Mouse (Mus musculus) cerebellum, adult 2 months (tissue): ENCODE data around the gene Aff3. TPM values are rescaled to one million over a fixed set of nuclear protein-coding genes. Genes with fewer than 3 reads are reported as not detected.

Experiments used
- DNase-seq, 2 experiments: peaks; one replicate each; pipeline ENCODE4 v3.0.0; 2021
- H3K27ac ChIP-seq: fragments of 200-500 bp; 2 replicates; pipeline ENCODE4 v1.5.1; 2012; ENCODE audit warnings: low read length, control low read depth, inconsistent platforms; ENCODE audit not compliant: insufficient read depth
- H3K27me3 ChIP-seq: fragments of 200-500 bp; 2 replicates; pipeline ENCODE4 v1.6.1; 2012; ENCODE audit warnings: inconsistent platforms, mild to moderate bottlenecking, low read length, moderate library complexity; ENCODE audit not compliant: control insufficient read depth, insufficient read depth
- H3K4me1 ChIP-seq: fragments of 200-500 bp; 2 replicates; pipeline ENCODE4 v1.6.1; 2011; ENCODE audit warnings: low read length; ENCODE audit not compliant: control insufficient read depth, insufficient read depth
- H3K4me3 ChIP-seq: fragments of 200-500 bp; replicated peaks from 2 replicates; pipeline ENCODE3; 2011; ENCODE audit warnings: mild to moderate bottlenecking, low read depth, low read length, control low read depth; ENCODE audit not compliant: insufficient read depth
- CTCF ChIP-seq: fragments of 200-500 bp; IDR thresholded peaks from 2 replicates; pipeline ENCODE4 v1.5.1; 2011; ENCODE audit warnings: low read depth, mild to moderate bottlenecking, control low read depth, low read length, moderate library complexity, borderline replicate concordance; ENCODE audit not compliant: insufficient read depth
- POLR2A ChIP-seq: fragments of 200-500 bp; IDR thresholded peaks from 2 replicates; pipeline ENCODE4 v1.6.1; 2011; ENCODE audit warnings: low read length, control low read depth, borderline replicate concordance; ENCODE audit not compliant: insufficient read depth
- WGBS: fragments of 180-500 bp; shearing (Covaris S2); methylation state at CpG from one replicate; pipeline ENCODE4 v1.1.7; 2018; 5-methylcytosine and 5-hydroxymethylcytosine counted together
- polyA plus RNA-seq: library from polyadenylated mRNA; depleted of rRNA; stranded (reverse); fragments of >200 nt; gene quantifications from 2 replicates; pipeline ENCODE4 v1.2.3, GENCODE M21; 2012

Aff3 gene
- polyA plus RNA-seq, 1 experiment = 19.8 TPM

- no peak overlapping the region for H3K4me3 ChIP-seq
- no peaks in the 10 kb centered on the region for H3K4me1 ChIP-seq
- H3K27ac ChIP-seq = no peak overlapping the region
- WGBS = 85% methylated on average over 9 of the region's 9 CpGs
- DNase-seq = no peak
- no peaks in the 10 kb centered on the region for H3K27me3 ChIP-seq
- no peak for TF ChIP-seq CTCF
- TF ChIP-seq POLR2A = no peak
These were observed 277.3 kb downstream of the Aff3 start for GRCm38 (mm10) chr1:38387438-38387837.

- TF ChIP-seq POLR2A (no peak), CTCF (no peak)
- 58% methylated on average over 16 of the region's 16 CpGs for WGBS
- Histone ChIP-seq H3K4me1 (no peaks in the 10 kb centered on the region), H3K27me3 (no peaks in the 10 kb centered on the region), H3K27ac (no peak overlapping the region), H3K4me3 (no peak overlapping the region)
- no peak for DNase-seq
These were observed 280.2 kb downstream of the Aff3 start for GRCm38 (mm10) chr1:38384457-38385121.

- Histone ChIP-seq H3K27ac (no peak overlapping the region), H3K4me1 (no peaks in the 10 kb centered on the region), H3K4me3 (no peak overlapping the region), H3K27me3 (no peaks in the 10 kb centered on the region)
- TF ChIP-seq POLR2A (no peak), CTCF (no peak)
- no peak for DNase-seq
- WGBS = 89% methylated on average over 7 of the region's 7 CpGs
These were observed 280.7 kb downstream of the Aff3 start for GRCm38 (mm10) chr1:38384010-38384409.

- no peak for DNase-seq
- Histone ChIP-seq H3K4me1 (no peaks in the 10 kb centered on the region), H3K27me3 (no peaks in the 10 kb centered on the region), H3K27ac (no peak overlapping the region), H3K4me3 (no peak overlapping the region)
- TF ChIP-seq CTCF (no peak), POLR2A (no peak)
- 94% methylated on average over 4 of the region's 4 CpGs for WGBS
These were observed 282.1 kb downstream of the Aff3 start for GRCm38 (mm10) chr1:38382683-38383082.

GRCm38 (mm10) chr1:38377930-38378329 is 286.8 kb downstream of the Aff3 start:
- Histone ChIP-seq H3K4me3 (no peak overlapping the region), H3K27me3 (no peaks in the 10 kb centered on the region), H3K4me1 (no peaks in the 10 kb centered on the region), H3K27ac (no peak overlapping the region)
- DNase-seq = no peak
- TF ChIP-seq POLR2A (no peak), CTCF (no peak)
- 89% methylated on average over 3 of the region's 3 CpGs for WGBS

- 79% methylated on average over 8 of the region's 8 CpGs for WGBS
- no peak overlapping the region for H3K4me3 ChIP-seq
- DNase-seq = no peak
- H3K4me1 ChIP-seq = peaks cover 8% of the 10 kb centered on the region
- H3K27me3 ChIP-seq = no peaks in the 10 kb centered on the region
- H3K27ac ChIP-seq = no peak overlapping the region
- TF ChIP-seq POLR2A = no peak
- no peak for TF ChIP-seq CTCF
These were observed 295.6 kb downstream of the Aff3 start for GRCm38 (mm10) chr1:38369166-38369565.

- WGBS = 39% methylated on average over 6 of the region's 6 CpGs
- no peak overlapping the region for H3K27ac ChIP-seq
- no peaks in the 10 kb centered on the region for H3K27me3 ChIP-seq
- H3K4me3 ChIP-seq = no peak overlapping the region
- peaks cover 8% of the 10 kb centered on the region for H3K4me1 ChIP-seq
- DNase-seq = peak; percentile 20 to 31
- no peak for TF ChIP-seq POLR2A
- no peak for TF ChIP-seq CTCF
These were observed 296.6 kb downstream of the Aff3 start for GRCm38 (mm10) chr1:38368081-38368689.

- WGBS = 91% methylated on average over 14 of the region's 14 CpGs
- H3K27me3 ChIP-seq = no peaks in the 10 kb centered on the region
- H3K4me1 ChIP-seq = peaks cover 13% of the 10 kb centered on the region
- no peak for DNase-seq
- TF ChIP-seq POLR2A (no peak), CTCF (no peak)
- no peak overlapping the region for H3K27ac ChIP-seq
- no peak overlapping the region for H3K4me3 ChIP-seq
These were observed 297.2 kb downstream of the Aff3 start for GRCm38 (mm10) chr1:38367404-38368080.
